Mouse (Mus musculus): ENCODE data around the gene Neo1.
A peak's percentile ranks its signal among the peaks of the same experiment; 100 is the strongest.

Neo1 gene

GRCm38 (mm10) chr9:59036159-59036731, at the start of gene Neo1:
Neo1 (minus strand) TSS chr9:59036441.
- peak; percentile 92 for DNase-seq (ENCODE audit: low spot score)

GRCm38 (mm10) chr9:59075632-59076031, 39.4 kb upstream of the Neo1 start:
- no peak for DNase-seq (ENCODE audit: low spot score)

- DNase-seq (ENCODE audit: low spot score), result no peak
Measured at GRCm38 (mm10) chr9:59073887-59074286, 37.6 kb upstream of the Neo1 start.

- no peak for DNase-seq (ENCODE audit: low spot score)
Measured at GRCm38 (mm10) chr9:59072076-59072777, 36.0 kb upstream of the Neo1 start.

GRCm38 (mm10) chr9:59071220-59071977, 35.2 kb upstream of the Neo1 start:
- no peak for DNase-seq (ENCODE audit: low spot score)

GRCm38 (mm10) chr9:59070216-59070615, 34.0 kb upstream of the Neo1 start:
- DNase-seq (ENCODE audit: low spot score), result no peak

GRCm38 (mm10) chr9:59065616-59066301, 29.5 kb upstream of the Neo1 start:
- DNase-seq (ENCODE audit: low spot score), result no peak

GRCm38 (mm10) chr9:59062409-59062808, 26.2 kb upstream of the Neo1 start:
- DNase-seq (ENCODE audit: low spot score), result no peak

- no peak for DNase-seq (ENCODE audit: low spot score)
Measured at GRCm38 (mm10) chr9:59060026-59060605, 23.9 kb upstream of the Neo1 start.

GRCm38 (mm10) chr9:59059158-59059557, 22.9 kb upstream of the Neo1 start:
- DNase-seq (ENCODE audit: low spot score), result no peak

GRCm38 (mm10) chr9:59058060-59058459, 21.8 kb upstream of the Neo1 start:
- no peak for DNase-seq (ENCODE audit: low spot score)

- DNase-seq (ENCODE audit: low spot score), result no peak
Measured at GRCm38 (mm10) chr9:59056281-59056680, 20.0 kb upstream of the Neo1 start.

- DNase-seq (ENCODE audit: low spot score), result no peak
Measured at GRCm38 (mm10) chr9:59041805-59042204, 5.6 kb upstream of the Neo1 start.

GRCm38 (mm10) chr9:59036732-59037341, 596 bp upstream of the Neo1 start:
- DNase-seq (ENCODE audit: low spot score), result no peak

- peak; percentile 25 for DNase-seq (ENCODE audit: low spot score)
Measured at GRCm38 (mm10) chr9:59035342-59036158, 691 bp downstream of the Neo1 start.

- no peak for DNase-seq (ENCODE audit: low spot score)
Measured at GRCm38 (mm10) chr9:59034836-59035235, 1.4 kb downstream of the Neo1 start.

GRCm38 (mm10) chr9:59033492-59033891, 2.7 kb downstream of the Neo1 start:
- DNase-seq (ENCODE audit: low spot score), result no peak

- no peak for DNase-seq (ENCODE audit: low spot score)
Measured at GRCm38 (mm10) chr9:59024245-59024844, 11.9 kb downstream of the Neo1 start.

GRCm38 (mm10) chr9:59016060-59016719, 20.1 kb downstream of the Neo1 start:
- DNase-seq (ENCODE audit: low spot score), result no peak

GRCm38 (mm10) chr9:59013365-59013764, 22.9 kb downstream of the Neo1 start:
- DNase-seq (ENCODE audit: low spot score), result peak; percentile 62

All from left cerebral cortex, adult 11 months (tissue).